Mouse (Mus musculus) adrenal gland, postnatal 25 days (tissue): ENCODE results near the gene Nat8f4. TPM values are rescaled to one million over a fixed set of nuclear protein-coding genes. Genes with fewer than 3 reads are reported as not detected.
"Not testable (repeated sequence)": the region's sequence is repeated elsewhere in the genome, so short reads cannot be mapped to it uniquely, and the experiment has no call there.

ENCODE experiments used
- DNase-seq: peaks from one replicate; pipeline ENCODE4 v3.0.0; 2021; ENCODE audit warnings: mixed read lengths
- total RNA-seq: library from RNA; stranded (reverse); gene quantifications from 2 replicates; pipeline ENCODE4 v1.2.3, GENCODE M21; 2021

The Nat8f4 gene
- total RNA-seq, 1 experiment from 2014 or later: 22.7 TPM

- DNase-seq: not testable (repeated sequence)
These were observed 5.8 kb downstream of the Nat8f4 start for GRCm38 (mm10) chr6:85898596-85899475.

DNA sequence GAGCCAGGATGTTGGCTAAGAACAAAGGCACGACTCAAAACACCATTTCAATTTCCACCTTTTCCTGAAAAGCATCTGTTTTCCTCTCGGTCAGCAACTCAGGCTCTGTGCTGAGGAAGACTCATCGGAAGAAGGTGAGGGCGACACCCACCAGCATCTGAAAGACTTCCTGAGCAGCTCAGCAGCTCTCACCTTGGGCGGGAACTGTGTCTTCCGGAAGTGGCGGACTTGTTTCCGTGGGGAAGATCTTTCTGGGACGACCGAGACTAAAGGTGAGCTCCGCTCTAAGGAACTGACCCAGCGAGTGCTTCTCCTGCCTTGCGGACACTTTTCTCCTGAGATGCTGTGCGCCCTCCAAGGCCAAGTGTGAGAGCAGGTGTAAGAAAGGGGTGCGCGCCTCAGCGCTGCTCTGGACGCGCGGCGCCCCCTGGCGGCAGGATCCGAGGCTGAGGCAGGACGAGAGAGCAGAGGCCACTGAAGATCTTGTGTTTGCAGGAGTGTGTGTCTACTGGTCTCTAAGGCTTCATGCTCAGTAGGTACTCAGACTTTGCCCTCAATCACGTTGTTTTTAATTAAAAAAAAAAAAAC is 9.5 kb downstream of the Nat8f4 start:
- peak; percentile 34 for DNase-seq

DNA sequence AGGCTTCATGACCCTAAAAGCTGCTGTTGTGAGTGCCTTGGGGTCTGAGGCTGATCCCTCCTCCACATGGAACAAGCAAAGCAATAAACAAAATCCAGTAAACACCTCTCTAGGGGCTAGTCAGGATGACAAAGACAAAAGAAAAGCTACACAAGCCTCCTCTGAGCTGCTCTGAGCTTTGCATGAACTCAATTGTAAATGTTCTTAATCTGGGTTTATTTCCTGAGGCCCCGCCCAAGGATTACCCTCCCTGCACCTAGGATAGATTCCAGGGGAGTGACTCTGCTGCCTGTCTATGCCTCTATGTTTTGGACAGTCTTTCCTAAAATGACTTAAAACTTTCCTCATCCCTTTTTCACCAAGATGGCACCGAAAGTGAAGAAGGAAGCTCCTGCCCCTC is 15.7 kb downstream of the Nat8f4 start:
- no peak for DNase-seq

DNA sequence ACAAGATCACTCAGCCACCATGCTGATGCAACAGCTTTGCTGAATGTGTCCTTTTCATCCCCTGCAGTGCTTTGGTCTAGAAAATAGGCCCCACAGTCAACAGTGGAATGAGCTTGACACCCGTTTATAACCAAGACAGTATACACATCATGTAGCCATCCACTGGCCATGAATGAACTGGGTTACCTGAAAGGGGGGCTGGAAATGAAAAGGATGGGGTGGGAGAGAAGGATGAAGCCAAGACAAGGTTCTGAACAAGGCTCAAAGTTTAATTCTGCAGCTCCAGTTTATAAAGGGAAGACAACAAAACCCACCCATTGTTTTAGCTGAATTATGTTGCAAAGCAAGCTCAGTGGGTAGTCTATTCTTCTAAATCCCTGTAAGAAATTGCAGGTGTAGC is 20.4 kb downstream of the Nat8f4 start:
- DNase-seq: no peak

DNA sequence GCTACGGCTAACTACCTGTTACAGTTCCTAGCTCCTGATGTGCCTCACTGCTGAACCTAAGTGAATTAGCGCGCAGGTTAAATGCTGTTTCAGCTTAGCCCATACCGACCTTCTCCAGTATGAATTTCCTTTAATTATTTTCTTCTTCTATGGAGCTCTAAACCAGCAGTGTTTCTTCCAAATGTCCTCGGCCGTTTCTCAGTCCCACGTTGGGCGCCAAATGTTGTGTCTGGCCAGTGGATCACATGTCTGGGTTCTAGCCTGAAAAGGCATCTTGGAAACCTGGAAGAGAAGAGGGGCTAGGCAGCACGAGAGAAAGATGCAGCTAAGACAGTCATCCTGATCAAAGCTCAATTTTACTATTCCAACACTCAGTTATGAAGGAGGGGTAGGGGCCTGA is 21.4 kb downstream of the Nat8f4 start:
- DNase-seq: not testable (repeated sequence)

- DNase-seq: not testable (repeated sequence)
These were observed 35.7 kb downstream of the Nat8f4 start, which contains the start of gene Nat8f2 for GRCm38 (mm10) chr6:85869006-85869405. TSS of gene Nat8f2 (minus strand) at chr6:85869158.

- DNase-seq: no peak
These were observed 36.7 kb downstream of the Nat8f4 start for GRCm38 (mm10) chr6:85867726-85868690.

DNA sequence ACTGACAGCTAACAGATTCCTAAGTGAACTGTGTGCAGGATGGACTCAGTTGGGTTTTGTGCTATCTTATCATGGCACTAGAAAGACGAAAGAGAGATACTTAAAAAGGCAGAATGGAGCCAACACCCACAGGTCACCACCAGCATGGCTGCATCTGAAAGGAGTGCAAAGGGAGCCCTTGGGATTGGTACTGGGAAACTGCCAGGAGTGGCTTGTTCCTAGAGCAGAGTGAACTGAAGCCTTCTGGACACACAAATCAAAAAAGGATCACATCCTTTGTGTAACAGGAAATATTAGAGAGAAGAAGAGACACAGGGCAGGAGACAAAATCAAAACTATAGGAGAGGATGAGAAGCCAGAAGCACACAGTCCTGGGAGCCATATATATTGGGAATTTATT is 37.7 kb downstream of the Nat8f4 start:
- not testable (repeated sequence) for DNase-seq

- not testable (repeated sequence) for DNase-seq
These were observed 38.5 kb downstream of the Nat8f4 start for GRCm38 (mm10) chr6:85866166-85866565.

GRCm38 (mm10) chr6:85864900-85865639 is 39.6 kb downstream of the Nat8f4 start:
- peak; percentile 22 for DNase-seq

GRCm38 (mm10) chr6:85863840-85864239 is 40.8 kb downstream of the Nat8f4 start:
- no peak for DNase-seq

- DNase-seq: no peak
These were observed 41.5 kb downstream of the Nat8f4 start for GRCm38 (mm10) chr6:85863136-85863535.

DNA sequence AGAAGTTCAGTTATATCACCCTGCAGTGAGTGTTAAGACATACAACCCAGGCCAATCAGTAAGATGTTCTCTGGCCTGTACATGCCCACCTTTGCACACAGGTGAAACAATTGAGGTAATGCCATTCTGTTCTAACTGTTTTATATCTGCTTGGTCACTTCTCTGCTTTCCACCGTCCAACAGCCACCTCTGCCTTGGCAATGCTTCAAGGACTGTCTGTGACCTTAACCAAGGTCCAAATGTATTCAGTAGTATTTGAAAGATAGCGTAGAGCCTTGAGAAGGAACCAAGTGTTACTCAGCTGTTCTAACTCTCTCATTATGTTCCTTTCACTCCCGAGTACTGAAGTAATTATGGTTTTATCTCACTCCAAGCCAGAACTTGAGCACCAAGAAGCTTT is 42.1 kb downstream of the Nat8f4 start:
- peak; percentile 57 for DNase-seq

DNA sequence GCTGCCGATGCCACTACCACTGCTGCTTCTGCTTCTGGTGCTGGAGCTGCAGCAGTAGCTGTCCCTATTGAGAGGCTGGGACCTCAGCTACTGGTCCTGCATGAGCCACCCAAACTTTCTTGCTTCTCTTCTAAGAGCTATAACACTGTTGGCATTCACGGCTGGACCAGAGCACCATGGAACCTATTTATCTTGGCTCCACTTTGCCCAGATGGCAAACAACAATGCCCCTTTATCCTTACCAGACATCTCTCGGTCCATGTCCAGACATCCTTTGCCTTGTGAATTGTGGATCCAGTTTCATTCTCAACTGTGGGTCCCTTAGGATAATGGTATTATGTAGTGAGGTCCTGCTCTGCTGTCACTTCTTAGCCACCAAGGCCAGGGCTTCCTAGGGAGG is 43.4 kb downstream of the Nat8f4 start:
- DNase-seq: no peak

- peak; percentile 80 for DNase-seq
These were observed 48.4 kb downstream of the Nat8f4 start for GRCm38 (mm10) chr6:85856194-85856678.

DNA sequence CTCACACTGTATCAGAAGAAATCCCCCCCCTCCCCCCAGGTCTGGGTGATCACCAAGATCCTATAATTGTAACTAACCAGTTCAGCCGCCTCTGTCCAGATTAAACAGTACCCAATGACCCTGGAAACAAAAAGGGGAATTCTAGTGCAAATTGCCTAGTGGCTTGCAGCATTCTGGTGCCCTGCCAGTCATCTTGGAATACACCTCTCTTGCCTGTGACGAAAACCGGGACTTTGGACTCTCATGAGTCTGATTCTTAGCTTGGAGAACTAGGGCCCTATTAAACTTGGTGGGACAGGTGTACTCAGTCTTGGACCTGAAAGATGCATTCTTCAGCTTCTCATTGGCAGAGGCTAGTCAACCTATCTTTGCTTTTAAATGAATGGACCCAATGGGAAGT is 51.2 kb downstream of the Nat8f4 start:
- DNase-seq: no peak

DNA sequence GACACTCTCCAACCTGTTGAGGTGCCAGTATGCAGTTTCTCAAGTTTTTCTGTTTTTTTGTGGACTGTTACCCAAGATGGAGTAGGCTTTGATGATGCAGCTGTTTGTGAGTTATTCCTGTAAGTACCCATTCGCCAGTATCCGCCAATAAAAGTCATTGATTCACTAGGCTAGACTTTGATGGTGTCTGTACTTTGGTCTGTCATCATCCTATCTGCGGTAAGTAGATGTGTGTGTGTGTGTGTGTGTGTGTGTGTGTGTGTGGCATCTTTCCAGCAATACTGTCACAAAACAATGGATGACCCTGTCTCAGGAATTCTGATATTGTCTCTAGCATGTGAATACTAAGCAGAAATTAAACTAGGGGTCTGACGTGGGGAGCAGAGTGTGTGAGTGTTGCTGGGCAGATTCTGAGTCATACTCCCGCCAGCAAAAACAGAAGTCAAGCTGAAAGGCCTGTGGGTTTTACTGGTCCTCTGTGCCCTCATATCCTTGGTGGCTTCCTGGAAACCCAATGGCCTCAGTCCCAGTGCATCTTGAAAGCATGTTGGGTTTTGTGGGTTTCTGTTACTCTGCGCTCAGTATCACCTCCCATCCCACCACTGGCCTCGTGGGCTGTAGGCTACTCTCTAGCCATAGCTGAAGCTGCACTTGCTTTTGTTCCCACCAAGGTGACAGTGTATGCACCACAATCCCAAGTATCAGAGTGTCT is 53.5 kb downstream of the Nat8f4 start:
- no peak for DNase-seq

DNA sequence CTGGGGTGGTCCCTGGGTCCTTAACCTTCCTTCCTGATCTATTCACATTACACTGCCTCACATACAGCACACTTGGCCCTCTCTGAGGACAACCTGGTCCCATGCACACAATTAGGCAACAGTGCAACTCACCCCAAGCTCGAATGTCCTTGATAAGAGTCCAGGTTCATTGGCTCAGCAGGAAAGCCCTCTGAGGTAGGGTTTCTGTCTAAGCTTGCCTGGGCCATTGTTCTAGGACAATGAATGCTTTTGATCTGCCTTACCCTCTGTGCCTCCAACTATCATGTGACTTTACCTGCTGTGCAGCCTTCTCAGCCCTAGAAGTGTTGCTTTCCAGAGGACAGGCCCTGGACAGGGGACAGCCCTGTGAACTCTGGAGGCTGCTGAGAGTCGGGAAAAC is 55.4 kb downstream of the Nat8f4 start:
- no peak for DNase-seq
